Mouse (Mus musculus): ENCODE measurements around the gene Fhdc1.

GRCm38 (mm10) chr3:84394841-84395447, 85.3 kb downstream of the Fhdc1 start:
- no peak for TF ChIP-seq CTCF (IDR thresholded peaks at IDR 0.05; ENCODE audit: low read depth, low read length)
- TF ChIP-seq POLR2A (IDR thresholded peaks at IDR 0.05; ENCODE audit: extremely low read depth, insufficient read depth, low read length), result no peak

All from liver, adult 2 months (tissue).